Mouse (Mus musculus) right cerebral cortex, adult 18-20 months (tissue): Measurements from ENCODE around the gene Pir.

Source experiments
- DNase-seq: peaks from one replicate; pipeline ENCODE4 v3.0.0; 2022; ENCODE audit warnings: mixed read lengths

Gene Pir

GRCm38 (mm10) chrX:164269285-164269761 is at the start of gene Pir:
Gene Pir (plus strand): TSS chrX:164269371.
- peak; percentile 50 for DNase-seq

DNA sequence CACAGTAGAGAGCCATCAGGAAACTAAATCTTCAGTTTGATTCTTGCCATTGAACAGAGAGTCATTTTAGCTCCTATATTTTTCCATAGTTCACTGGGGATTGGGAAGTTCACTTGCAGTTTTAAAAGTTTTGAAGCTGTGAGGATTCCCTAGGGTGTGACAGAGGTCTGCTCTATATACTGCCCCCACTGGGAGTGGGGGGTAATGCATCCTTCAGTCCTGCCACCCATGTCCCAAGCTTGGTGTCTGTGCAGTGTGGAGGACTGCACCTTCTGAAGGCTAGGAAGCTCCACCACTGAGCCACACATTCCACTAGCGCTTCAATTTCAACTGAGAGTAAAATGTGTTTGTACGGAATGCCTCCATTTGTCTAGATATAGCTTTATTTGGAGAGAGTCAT is 47.2 kb upstream of the Pir start:
- DNase-seq: no peak

- DNase-seq: no peak
Observed at GRCm38 (mm10) chrX:164233380-164233779, 35.8 kb upstream of the Pir start.

- no peak for DNase-seq
Observed at GRCm38 (mm10) chrX:164245714-164246113, 23.5 kb upstream of the Pir start.

DNA sequence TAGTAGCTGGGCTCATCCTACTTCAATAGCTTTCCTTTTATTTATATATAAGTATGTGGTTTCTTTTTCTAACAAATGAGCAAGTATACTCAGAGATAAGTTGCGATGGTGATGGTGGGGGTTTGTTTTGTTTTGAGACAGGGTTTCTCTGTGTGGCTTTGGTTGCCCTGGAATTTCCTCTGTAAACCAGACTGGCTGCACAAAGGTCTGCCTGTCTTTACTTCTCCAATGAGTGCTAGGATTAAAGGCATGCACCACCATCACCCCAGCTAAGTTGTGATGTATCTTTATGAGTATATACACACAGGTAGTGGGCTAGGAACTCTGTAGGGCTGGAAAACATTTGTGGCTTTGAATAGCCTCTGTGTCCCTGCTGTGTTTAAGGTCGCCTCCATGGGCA is 22.4 kb upstream of the Pir start:
- DNase-seq: no peak

DNA sequence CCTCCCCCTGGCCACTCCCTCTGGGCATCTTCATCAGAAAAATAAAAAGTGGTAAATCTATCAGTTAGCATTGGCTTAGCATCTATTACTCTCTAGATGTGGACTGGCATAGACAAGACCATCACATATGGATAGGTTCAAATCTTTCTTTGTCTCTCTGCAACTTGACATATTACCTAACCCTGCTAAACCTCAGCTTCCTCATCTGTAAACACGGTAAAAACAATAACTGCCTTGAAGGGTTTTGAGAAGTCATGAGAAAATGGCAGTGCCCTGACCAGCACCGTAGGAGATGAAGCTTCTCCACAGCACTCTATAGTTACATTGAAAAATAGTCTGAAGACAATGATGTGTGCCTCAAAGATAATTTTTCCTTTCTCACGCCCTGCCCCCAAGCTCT is 12.6 kb upstream of the Pir start:
- no peak for DNase-seq

- DNase-seq: no peak
Observed at GRCm38 (mm10) chrX:164258057-164258456, 11.1 kb upstream of the Pir start, which contains the start of gene Bmx. Gene Bmx (minus strand): TSS chrX:164258193.

- no peak for DNase-seq
Observed at GRCm38 (mm10) chrX:164258662-164259061, 10.5 kb upstream of the Pir start.

GRCm38 (mm10) chrX:164262286-164262685 is 6.9 kb upstream of the Pir start:
- no peak for DNase-seq

- DNase-seq: no peak
Observed at GRCm38 (mm10) chrX:164264861-164265260, 4.3 kb upstream of the Pir start.

DNA sequence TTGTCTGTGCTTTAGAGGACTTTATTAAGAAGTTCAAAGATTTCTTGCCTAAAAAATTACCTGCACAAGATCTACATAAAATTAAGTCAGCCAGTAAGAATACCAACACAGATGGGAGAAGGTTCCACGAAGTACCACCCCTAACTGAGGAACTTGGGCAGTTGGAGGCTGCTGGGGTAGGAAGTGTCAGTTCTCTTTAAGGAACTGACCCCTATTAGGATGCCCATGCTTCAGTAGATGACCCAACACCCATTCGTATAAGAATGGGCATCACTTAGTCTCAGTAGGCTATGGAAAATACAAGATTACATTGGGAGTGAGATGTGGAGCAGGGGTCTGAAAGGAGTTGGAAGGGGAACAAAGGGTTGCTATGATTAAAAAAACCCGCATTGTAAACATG is 1.4 kb downstream of the Pir start:
- no peak for DNase-seq

DNA sequence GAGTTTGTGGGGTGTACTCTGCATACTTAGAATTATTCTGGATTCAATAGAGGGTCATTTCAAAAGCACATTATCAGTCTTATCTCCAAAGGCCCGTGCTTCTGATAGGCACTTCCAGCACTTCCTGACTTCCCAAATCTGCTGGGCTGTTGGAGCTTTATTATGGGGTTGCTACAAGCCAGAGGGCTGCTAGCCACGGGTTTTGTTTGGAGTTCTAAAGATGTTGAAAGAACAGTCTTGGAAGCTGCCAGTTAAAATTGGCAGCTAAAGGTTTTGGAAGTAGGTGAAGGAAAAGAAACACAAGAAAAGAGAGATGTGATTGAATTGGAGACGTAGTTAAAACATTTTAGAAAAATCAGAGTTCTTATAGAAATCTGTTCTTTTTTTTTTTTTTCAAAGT is 6.4 kb downstream of the Pir start:
- no peak for DNase-seq

- no peak for DNase-seq
Observed at GRCm38 (mm10) chrX:164280918-164281647, 11.9 kb downstream of the Pir start.

- no peak for DNase-seq
Observed at GRCm38 (mm10) chrX:164283808-164284207, 14.6 kb downstream of the Pir start.

GRCm38 (mm10) chrX:164287077-164287476 is 17.9 kb downstream of the Pir start:
- no peak for DNase-seq

DNA sequence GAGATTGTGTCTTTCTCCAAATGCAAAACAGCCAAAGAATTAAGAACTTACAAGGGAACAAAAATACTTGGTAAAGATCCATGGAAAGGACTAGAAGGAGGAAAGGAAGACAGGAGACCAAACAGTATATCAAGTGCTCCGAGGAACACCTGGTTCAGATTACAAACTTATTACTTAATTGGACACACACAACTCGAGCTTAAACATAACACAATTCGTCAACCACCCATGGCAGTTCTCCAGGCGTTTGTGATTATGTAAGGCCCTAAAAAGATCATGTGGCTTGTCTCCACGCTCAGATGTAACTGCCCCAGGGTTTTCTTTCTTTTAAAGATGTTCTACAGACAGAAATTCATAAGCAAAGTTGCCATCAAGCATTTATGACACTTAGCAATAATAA is 22.0 kb downstream of the Pir start:
- no peak for DNase-seq

- DNase-seq: no peak
Observed at GRCm38 (mm10) chrX:164306250-164306649, 37.1 kb downstream of the Pir start.

DNA sequence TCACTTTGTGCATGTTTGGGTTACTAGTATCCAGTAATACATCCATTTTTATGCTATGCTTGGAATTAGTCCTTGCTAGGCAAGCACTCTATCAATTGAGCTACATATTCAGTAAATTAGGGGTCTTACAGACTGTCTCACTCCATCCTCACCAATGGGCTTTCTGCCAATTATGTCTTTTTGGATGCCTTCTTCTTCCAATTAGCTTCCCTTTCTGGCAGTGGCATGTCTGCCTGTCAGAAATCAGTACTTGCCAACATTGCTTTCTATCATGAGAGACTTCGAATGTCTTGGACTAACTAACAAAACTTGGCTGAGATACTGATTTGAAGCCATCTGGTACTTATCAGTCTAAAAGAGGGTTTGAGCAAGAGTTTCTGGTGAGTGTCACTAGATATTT is 44.7 kb downstream of the Pir start:
- DNase-seq: no peak

DNA sequence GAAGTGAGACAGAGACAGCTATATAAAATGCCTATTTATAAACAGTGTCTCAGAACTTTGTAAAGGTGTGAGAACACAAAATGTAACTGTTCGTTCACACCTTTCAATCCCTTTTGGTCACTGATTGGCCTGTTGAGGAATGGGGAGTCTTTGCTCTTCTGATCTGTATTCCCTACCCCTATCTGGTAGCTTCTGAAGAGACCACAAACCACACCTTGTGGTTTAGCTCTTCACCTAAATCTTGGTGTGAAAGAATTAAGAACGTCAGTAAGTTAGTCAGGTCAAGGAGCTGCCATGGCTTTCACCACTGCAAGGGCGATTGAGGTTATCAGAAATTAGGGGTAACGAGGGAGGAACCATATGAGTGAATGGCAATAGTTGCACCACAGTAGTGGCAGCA is 49.4 kb downstream of the Pir start:
- DNase-seq: no peak

GRCm38 (mm10) chrX:164320031-164320430 is 50.9 kb downstream of the Pir start:
- DNase-seq: no peak

GRCm38 (mm10) chrX:164322492-164322891 is 53.3 kb downstream of the Pir start:
- DNase-seq: no peak

DNA sequence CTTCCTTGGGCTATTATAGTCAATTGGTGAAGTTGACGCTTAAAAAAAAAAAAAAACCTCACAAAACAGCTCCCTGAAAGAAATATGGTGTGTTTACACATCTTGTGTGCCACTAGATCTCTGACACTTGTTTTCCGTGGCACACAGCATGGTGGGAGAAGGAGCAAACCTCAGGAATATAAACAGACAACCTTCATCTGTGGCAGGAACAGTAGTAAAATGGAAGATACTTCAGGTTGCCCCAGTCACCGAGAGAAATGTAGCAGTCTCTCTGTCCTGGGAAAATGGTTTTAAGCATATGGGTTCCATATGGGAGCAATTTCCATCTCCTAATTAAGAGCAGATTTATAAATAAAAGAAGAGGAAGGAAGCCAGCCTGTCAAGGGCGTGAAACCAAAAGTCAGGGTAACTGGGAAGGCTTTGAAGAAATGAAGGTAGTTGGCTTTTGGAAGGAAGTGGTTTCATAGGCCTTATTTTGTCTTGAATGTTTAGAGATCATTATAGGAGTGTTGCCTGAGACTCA is 54.3 kb downstream of the Pir start:
- DNase-seq: no peak

DNA sequence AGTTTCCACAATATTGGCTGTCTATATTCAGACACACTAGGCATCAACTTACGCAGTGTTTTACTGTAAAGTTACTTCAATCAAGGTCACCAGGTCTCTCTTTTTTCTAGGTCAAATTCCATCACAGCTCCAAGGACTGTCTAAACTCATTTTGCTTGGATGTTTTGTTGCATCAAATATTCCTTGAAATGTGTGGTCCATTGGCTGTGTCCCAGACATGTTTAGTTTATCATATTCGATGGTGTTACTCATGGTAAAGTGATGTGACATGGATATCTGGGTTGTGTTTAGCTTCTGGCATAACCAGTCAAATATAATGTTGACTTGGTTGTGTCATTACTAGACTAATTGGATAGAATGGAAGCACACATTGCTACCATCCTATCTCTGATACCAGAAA is 61.2 kb downstream of the Pir start:
- no peak for DNase-seq

DNA sequence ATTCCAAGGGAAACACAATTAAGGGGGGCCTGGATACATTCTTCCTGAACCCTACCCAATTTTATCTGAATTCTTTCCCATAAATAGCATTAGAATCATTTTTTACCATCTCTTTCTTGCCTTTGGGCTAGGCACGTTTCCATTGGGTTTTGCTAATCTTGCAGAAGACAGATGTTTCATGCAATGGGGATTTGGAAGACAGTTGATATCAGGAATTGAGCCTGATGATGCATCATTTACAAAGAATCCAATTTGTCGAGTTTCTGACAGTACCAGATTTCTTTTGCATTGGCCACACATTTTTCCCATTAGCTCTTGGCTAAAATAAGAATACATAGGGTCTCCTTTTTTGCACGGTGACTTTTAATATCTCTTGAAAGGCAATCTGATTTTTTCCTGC is 61.6 kb downstream of the Pir start:
- no peak for DNase-seq

GRCm38 (mm10) chrX:164338591-164338990 is 69.4 kb downstream of the Pir start:
- no peak for DNase-seq
